27 mouse cellular contexts compared by ENCODE assay signal in the genomic region with DNA sequence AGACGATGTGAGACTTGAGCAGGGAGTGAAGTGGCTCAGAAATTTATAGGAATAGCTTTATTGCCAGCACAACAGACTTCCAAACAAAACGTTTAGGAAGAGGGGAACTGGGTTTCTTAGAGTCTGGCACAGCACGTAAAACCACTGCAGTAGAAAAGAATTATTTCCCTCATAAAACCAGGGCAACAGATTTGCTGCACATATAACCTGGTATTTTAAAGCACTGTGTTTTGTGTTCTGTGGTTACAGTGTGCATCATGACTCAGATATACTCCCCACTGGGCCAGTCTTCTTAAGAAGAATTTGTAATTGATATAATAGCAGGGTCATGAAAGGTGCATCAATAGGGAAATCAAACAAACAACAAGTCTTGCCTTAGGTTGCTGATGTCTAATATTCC. TPM values are rescaled to one million over a fixed set of nuclear protein-coding genes. Genes with fewer than 3 reads are reported as not detected.
"Had no signal": no experiment of that assay in that cellular context is flagged by ENCODE, and none has a peak within 500 bp of the region (broad histone marks: within the 10 kb centered on the region; RNA-seq: fewer than 3 reads in every experiment).

No protein-coding gene starts in this region.

- H3K4me2 ChIP-seq: liver, embryonic 13.5 days; liver, embryonic 15.5 days; lung, embryonic 15.5 days; midbrain, embryonic 12.5 days; neural tube, embryonic 13.5 days had no signal

- H3K27me3 ChIP-seq: liver, embryonic 13.5 days; liver, embryonic 15.5 days; lung, embryonic 15.5 days; midbrain, embryonic 12.5 days; neural tube, embryonic 13.5 days had no signal

- H3K9ac ChIP-seq: liver, embryonic 13.5 days; liver, embryonic 15.5 days; liver, postnatal 0 days; lung, embryonic 15.5 days; midbrain, embryonic 12.5 days; neural tube, embryonic 13.5 days had no signal

- H3K36me3 ChIP-seq: liver, embryonic 13.5 days; liver, embryonic 15.5 days; lung, embryonic 15.5 days; midbrain, embryonic 10.5 days; midbrain, embryonic 12.5 days; neural tube, embryonic 13.5 days had no signal

- H3K4me3 ChIP-seq: liver, embryonic 13.5 days; liver, embryonic 15.5 days; lung, embryonic 15.5 days; midbrain, embryonic 10.5 days; midbrain, embryonic 12.5 days; neural tube, embryonic 13.5 days had no signal

- DNase-seq: liver, embryonic 13.5 days; liver, postnatal 0 days; lung, adult 2 months; lung, postnatal 14 days; lung, postnatal 36 days; midbrain, embryonic 14.5 days; retina, postnatal 1 day; right cerebral cortex, adult 18-20 months; right cerebral cortex, postnatal 25 days; right cerebral cortex, postnatal 4 days; spleen, adult 18-20 months; thymus, adult 18-20 months; thymus, postnatal 14 days; thymus, postnatal 36 days had no signal

- H3K27ac ChIP-seq: liver, embryonic 13.5 days; liver, embryonic 15.5 days; lung, embryonic 15.5 days; macrophage; midbrain, embryonic 10.5 days; midbrain, embryonic 12.5 days; neural tube, embryonic 13.5 days had no signal

- H3K4me1 ChIP-seq: liver, embryonic 13.5 days; liver, embryonic 15.5 days; lung, embryonic 15.5 days; midbrain, embryonic 10.5 days; midbrain, embryonic 12.5 days; neural tube, embryonic 13.5 days had no signal

- H3K9me3 ChIP-seq: liver, embryonic 13.5 days; liver, embryonic 15.5 days; lung, embryonic 15.5 days; midbrain, embryonic 10.5 days; midbrain, embryonic 12.5 days; neural tube, embryonic 13.5 days had no signal

- ATAC-seq: liver, postnatal 0 days; lung, postnatal 0 days; midbrain, embryonic 16.5 days had no signal

RNA-seq across cellular contexts. Expression of gene Rxfp1, which starts 52.6 kb away (rescaled TPM):
- total RNA-seq: megakaryocyte progenitor cell, adult 5-6 weeks; megakaryocyte-erythroid progenitor cell, adult 5-6 weeks had no signal
- polyA plus RNA-seq: liver, embryonic 13.5 days; liver, embryonic 15.5 days; macrophage; midbrain, embryonic 10.5 days; midbrain, embryonic 12.5 days; midbrain, embryonic 14.5 days; neural tube, embryonic 13.5 days; small intestine, adult 2 months; stomach, embryonic 14.5 days; stomach, embryonic 16.5 days had no signal
